ENCODE assay signal across 9 mouse cellular contexts in the genomic region with DNA sequence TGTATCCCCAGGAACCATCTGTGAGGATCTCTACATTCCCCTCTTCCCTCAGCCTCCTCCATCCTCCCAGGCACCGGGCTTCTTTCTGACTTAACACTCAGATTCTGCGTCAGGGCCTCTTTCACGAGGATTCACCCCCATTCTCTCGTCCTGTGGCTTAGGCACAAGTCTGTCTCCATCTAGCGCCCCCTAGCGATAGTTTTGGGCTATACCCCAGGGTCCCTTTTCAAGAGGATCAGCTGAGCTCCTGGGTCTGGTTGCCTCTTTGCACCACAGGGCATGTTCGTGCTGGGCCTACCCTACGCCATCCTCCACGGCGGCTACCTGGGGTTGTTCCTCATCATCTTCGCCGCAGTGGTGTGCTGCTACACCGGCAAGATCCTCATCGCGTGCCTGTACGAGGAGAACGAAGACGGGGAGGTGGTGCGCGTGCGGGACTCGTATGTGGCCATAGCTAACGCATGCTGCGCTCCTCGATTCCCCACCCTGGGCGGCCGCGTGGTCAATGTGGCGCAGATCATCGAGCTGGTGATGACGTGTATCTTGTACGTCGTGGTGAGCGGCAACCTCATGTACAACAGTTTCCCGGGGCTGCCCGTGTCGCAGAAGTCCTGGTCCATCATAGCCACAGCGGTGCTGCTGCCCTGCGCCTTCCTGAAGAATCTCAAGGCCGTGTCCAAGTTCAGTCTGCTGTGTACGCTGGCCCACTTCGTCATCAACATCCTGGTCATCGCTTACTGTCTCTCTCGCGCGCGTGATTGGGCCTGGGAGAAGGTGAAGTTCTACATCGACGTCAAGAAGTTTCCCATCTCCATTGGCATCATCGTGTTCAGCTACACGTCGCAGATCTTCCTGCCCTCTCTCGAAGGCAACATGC. TPM values are rescaled to one million over a fixed set of nuclear protein-coding genes. Genes with fewer than 3 reads are reported as not detected.
DNase-seq lines count a peak whose midpoint lies in the region; ATAC-seq and TF ChIP-seq lines count a peak whose summit lies in the region.
"Had no signal": no experiment of that assay in that cellular context is flagged by ENCODE, and none has a peak within 500 bp of the region (broad histone marks: within the 10 kb centered on the region; RNA-seq: fewer than 3 reads in every experiment).

No protein-coding gene starts in this region.

- no peak for TF ChIP-seq POLR2A in ES-Bruce4 (IDR thresholded peaks at IDR 0.05; ENCODE audit: insufficient read depth, low read length)

- WGBS in embryonic facial prominence, embryonic 11.5 days: 4% methylated on average over 53 of the region's 53 CpGs
- WGBS in hindbrain, embryonic 12.5 days: 3% methylated on average over 53 of the region's 53 CpGs
- 3% methylated on average over 53 of the region's 53 CpGs for WGBS in midbrain, embryonic 10.5 days

- peak; percentile 69 for DNase-seq in adrenal gland, postnatal 14 days
- peak; percentile 83 for DNase-seq in embryonic facial prominence, embryonic 11.5 days (ENCODE audit: low spot score)
- peak; percentile 75 to 80 for DNase-seq in left cerebral cortex, postnatal 14 days (ENCODE audit: low spot score in 2 of 2)
- peak; percentile 86 for DNase-seq in midbrain, embryonic 10.5 days (ENCODE audit: low spot score)
- DNase-seq in right cerebral cortex, postnatal 4 days: peak; percentile 73
- DNase-seq in urinary bladder, postnatal 10 days (ENCODE audit: low spot score): no peak

- no peaks in the 10 kb centered on the region for H3K4me1 ChIP-seq in ES-Bruce4 (ENCODE audit: control insufficient read depth, insufficient read depth, low read length)
- peaks cover 5% of the 10 kb centered on the region; the same call in 1 of the 2 replicates for H3K4me1 ChIP-seq in embryonic facial prominence, embryonic 11.5 days (ENCODE audit: control insufficient read depth, insufficient read depth, low read length)
- H3K4me1 ChIP-seq in hindbrain, embryonic 12.5 days: peaks cover 36% of the 10 kb centered on the region
- H3K4me1 ChIP-seq in midbrain, embryonic 10.5 days: peaks cover 59% of the 10 kb centered on the region

- no peaks in the 10 kb centered on the region for H3K36me3 ChIP-seq in ES-Bruce4 (ENCODE audit: control insufficient read depth, insufficient read depth, low read length, poor library complexity, severe bottlenecking)
- H3K36me3 ChIP-seq in embryonic facial prominence, embryonic 11.5 days (replicated peaks; ENCODE audit: control insufficient read depth, insufficient read depth, low read depth, low read length): no peaks in the 10 kb centered on the region
- H3K36me3 ChIP-seq in hindbrain, embryonic 12.5 days: no peaks in the 10 kb centered on the region
- H3K36me3 ChIP-seq in midbrain, embryonic 10.5 days: no peaks in the 10 kb centered on the region

- peak; percentile 77 for TF ChIP-seq CTCF in ES-Bruce4 (IDR thresholded peaks at IDR 0.05; ENCODE audit: low read depth, low read length)

- TF ChIP-seq EP300 in ES-Bruce4 (IDR thresholded peaks at IDR 0.05; ENCODE audit: insufficient read depth, low read depth, low read length): no peak

- no peak overlapping the region for H3K27ac ChIP-seq in ES-Bruce4 (ENCODE audit: insufficient read depth, low read length)
- no peak overlapping the region for H3K27ac ChIP-seq in embryonic facial prominence, embryonic 11.5 days (replicated peaks; ENCODE audit: low read depth, low read length)
- peak overlapping the region; percentile 77 for H3K27ac ChIP-seq in hindbrain, embryonic 12.5 days
- H3K27ac ChIP-seq in midbrain, embryonic 10.5 days (replicated peaks): no peak overlapping the region

- no peak overlapping the region for H3K4me2 ChIP-seq in embryonic facial prominence, embryonic 11.5 days (ENCODE audit: low read depth, low read length)
- peak overlapping the region; percentile 52 for H3K4me2 ChIP-seq in hindbrain, embryonic 12.5 days (replicated peaks)

- peak overlapping the region; percentile 34 for H3K4me3 ChIP-seq in ES-Bruce4 (ENCODE audit: low read depth, low read length)
- no peak overlapping the region; the same call in none of the 2 replicates for H3K4me3 ChIP-seq in embryonic facial prominence, embryonic 11.5 days (ENCODE audit: low read depth, low read length)
- H3K4me3 ChIP-seq in hindbrain, embryonic 12.5 days: peak overlapping the region; percentile 49
- H3K4me3 ChIP-seq in midbrain, embryonic 10.5 days: peak overlapping the region; percentile 40; the same call in 1 of the 2 replicates

- no peak overlapping the region for H3K9ac ChIP-seq in ES-Bruce4 (ENCODE audit: low read depth, poor library complexity, severe bottlenecking)
- no peak overlapping the region for H3K9ac ChIP-seq in embryonic facial prominence, embryonic 11.5 days (replicated peaks; ENCODE audit: low read length)
- peak overlapping the region; percentile 69 for H3K9ac ChIP-seq in hindbrain, embryonic 12.5 days

- H3K9me3 ChIP-seq in ES-Bruce4 (replicated peaks; ENCODE audit: control insufficient read depth, insufficient read depth, low read length, poor library complexity, severe bottlenecking): no peaks in the 10 kb centered on the region
- H3K9me3 ChIP-seq in embryonic facial prominence, embryonic 11.5 days (replicated peaks; ENCODE audit: control insufficient read depth, low read length): no peaks in the 10 kb centered on the region; the same call in 1 of the 2 replicates
- H3K9me3 ChIP-seq in hindbrain, embryonic 12.5 days (replicated peaks): no peaks in the 10 kb centered on the region
- H3K9me3 ChIP-seq in midbrain, embryonic 10.5 days (replicated peaks): no peaks in the 10 kb centered on the region

- intact Hi-C loops in left cerebral cortex, postnatal 14 days (cut with DNase I): loop anchor here (5.0 kb wide), 1 partner anchor 61 kb away; no protein-coding TSS in a partner anchor

- no peak for ATAC-seq in embryonic facial prominence, embryonic 11.5 days (replicated peaks; ENCODE audit: insufficient number of reproducible peaks, low FRiP score, low TSS enrichment, low read depth)
- 0 out of 2 replicates have a peak, but pooled peaks have one; percentile 10 for ATAC-seq in hindbrain, embryonic 12.5 days (ENCODE audit: low FRiP score)

- peaks cover 22% of the 10 kb centered on the region for H3K27me3 ChIP-seq in ES-Bruce4 (ENCODE audit: control insufficient read depth, insufficient read depth, low read length, poor library complexity, severe bottlenecking)
- peaks cover 91% of the 10 kb centered on the region for H3K27me3 ChIP-seq in embryonic facial prominence, embryonic 11.5 days (ENCODE audit: control insufficient read depth, insufficient read depth, low read length)
- peaks cover 99% of the 10 kb centered on the region for H3K27me3 ChIP-seq in hindbrain, embryonic 12.5 days
- peaks cover 100% of the 10 kb centered on the region for H3K27me3 ChIP-seq in midbrain, embryonic 10.5 days (ENCODE audit: low read depth, poor library complexity, severe bottlenecking)

RNA-seq across cellular contexts. Expression of gene Slc32a1, which starts 3.2 kb away (rescaled TPM):
- not detected in 2 replicates for polyA plus RNA-seq in ES-Bruce4 (2011; ENCODE audit: insufficient read depth, insufficient read length, low read depth, missing spikeins)
- 0.26 TPM in 1 of 2 replicates, not detected in the other for total RNA-seq in adrenal gland, postnatal 14 days (2021)
- polyA plus RNA-seq in embryonic facial prominence, embryonic 11.5 days (2014; fragmentation: Nextera tagmentation; extraction: Ambion mirVana): 0.27 and 0.71 TPM in 2 replicates
- 3.5 and 4.3 TPM in 2 replicates for polyA plus RNA-seq in hindbrain, embryonic 12.5 days (2016; fragmentation: Nextera tagmentation; extraction: Ambion mirVana)
- 10 to 100 TPM; 89.6 to 100.0 TPM for total RNA-seq in left cerebral cortex, postnatal 14 days (2021)
- polyA plus RNA-seq in midbrain, embryonic 10.5 days (2016; fragmentation: Nextera tagmentation; extraction: Ambion mirVana): 0.25 and 0.68 TPM in 2 replicates
- total RNA-seq: heart, postnatal 36 days had no signal

RNA-seq across cellular contexts. Expression of gene Actr5, which starts 10.9 kb away (rescaled TPM):
- 12.5 and 12.8 TPM in 2 replicates for polyA plus RNA-seq in ES-Bruce4 (2011; ENCODE audit: insufficient read depth, insufficient read length, low read depth, missing spikeins)
- total RNA-seq in adrenal gland, postnatal 14 days (2021): 9.9 and 10.8 TPM in 2 replicates
- 15.8 and 16.5 TPM in 2 replicates for polyA plus RNA-seq in embryonic facial prominence, embryonic 11.5 days (2014; fragmentation: Nextera tagmentation; extraction: Ambion mirVana)
- polyA plus RNA-seq in hindbrain, embryonic 12.5 days (2016; fragmentation: Nextera tagmentation; extraction: Ambion mirVana): 21.1 and 23.7 TPM in 2 replicates
- total RNA-seq in left cerebral cortex, postnatal 14 days (2021): 10 to 100 TPM in 1 of 2 experiments, 1 to 10 TPM in 1; 9.1 to 10.1 TPM
- polyA plus RNA-seq in midbrain, embryonic 10.5 days (2016; fragmentation: Nextera tagmentation; extraction: Ambion mirVana): 14.1 and 14.8 TPM in 2 replicates

RNA-seq across cellular contexts. Expression of gene Ppp1r16b, which starts 51.4 kb away (rescaled TPM):
- polyA plus RNA-seq in ES-Bruce4 (2011; ENCODE audit: insufficient read depth, insufficient read length, low read depth, missing spikeins): 3.2 and 3.7 TPM in 2 replicates
- 11.5 and 16.0 TPM in 2 replicates for total RNA-seq in adrenal gland, postnatal 14 days (2021)
- 2.2 and 2.3 TPM in 2 replicates for polyA plus RNA-seq in embryonic facial prominence, embryonic 11.5 days (2014; fragmentation: Nextera tagmentation; extraction: Ambion mirVana)
- polyA plus RNA-seq in hindbrain, embryonic 12.5 days (2016; fragmentation: Nextera tagmentation; extraction: Ambion mirVana): 3.7 and 3.8 TPM in 2 replicates
- 10 to 100 TPM; 74.2 to 76.5 TPM for total RNA-seq in left cerebral cortex, postnatal 14 days (2021)
- 3.6 and 3.7 TPM in 2 replicates for polyA plus RNA-seq in midbrain, embryonic 10.5 days (2016; fragmentation: Nextera tagmentation; extraction: Ambion mirVana)
